In genomic region chr1:183552617-183553016, GRCm38 (mm10) we compare ENCODE assay signal across 22 mouse cellular contexts.
DNase-seq lines count a peak whose midpoint lies in the region; ATAC-seq and TF ChIP-seq lines count a peak whose summit lies in the region.
"Had no signal": no experiment of that assay in that cellular context is flagged by ENCODE, and none has a peak within 500 bp of the region (broad histone marks: within the 10 kb centered on the region; RNA-seq: fewer than 3 reads in every experiment).

No protein-coding gene starts in this region.

- WGBS in forebrain, postnatal 0 days = 95% methylated on average over 4 of the region's 4 CpGs
- WGBS in forebrain, embryonic 12.5 days = 92% methylated on average over 4 of the region's 4 CpGs
- 96% methylated on average over 4 of the region's 4 CpGs for WGBS in midbrain, postnatal 0 days
- WGBS in midbrain, embryonic 10.5 days = 91% methylated on average over 4 of the region's 4 CpGs

- no peak for DNase-seq in forebrain, postnatal 0 days
- no peak for DNase-seq in layer of hippocampus, adult 2 months (ENCODE audit: low spot score in 2 of 2)
- no peak for DNase-seq in layer of hippocampus, postnatal 36 days
- no peak for DNase-seq in midbrain, postnatal 0 days (ENCODE audit: low spot score)
- no peak for DNase-seq in midbrain, embryonic 10.5 days (ENCODE audit: low spot score)
- peak; percentile 15 for DNase-seq in brain, adult 2 months (ENCODE audit: low read depth, low spot score)
- no peak for DNase-seq in natural killer cell, adult 2 months (ENCODE audit: low spot score in 2 of 2)
- DNase-seq: adrenal gland, postnatal 14 days; cerebellum, adult 2 months; gastrocnemius, postnatal 36 days; right cerebral cortex, postnatal 14 days; thymus, postnatal 14 days had no signal

- H3K27me3 ChIP-seq in forebrain, postnatal 0 days (ENCODE audit: insufficient read depth, low read length) = no peaks in the 10 kb centered on the region
- no peaks in the 10 kb centered on the region for H3K27me3 ChIP-seq in forebrain, embryonic 12.5 days
- no peaks in the 10 kb centered on the region for H3K27me3 ChIP-seq in midbrain, postnatal 0 days (ENCODE audit: insufficient read depth, low read length)
- no peaks in the 10 kb centered on the region for H3K27me3 ChIP-seq in midbrain, embryonic 10.5 days (ENCODE audit: low read depth, poor library complexity, severe bottlenecking)
- H3K27me3 ChIP-seq: hindbrain, embryonic 13.5 days; kidney, embryonic 15.5 days; midbrain, embryonic 13.5 days; neural tube, embryonic 15.5 days; stomach, embryonic 15.5 days had no signal

- no peaks in the 10 kb centered on the region for H3K9me3 ChIP-seq in forebrain, postnatal 0 days (ENCODE audit: low read length)
- H3K9me3 ChIP-seq in forebrain, embryonic 12.5 days = no peaks in the 10 kb centered on the region
- no peaks in the 10 kb centered on the region for H3K9me3 ChIP-seq in midbrain, postnatal 0 days (ENCODE audit: low read length)
- H3K9me3 ChIP-seq in midbrain, embryonic 10.5 days (replicated peaks) = no peaks in the 10 kb centered on the region
- H3K9me3 ChIP-seq: embryonic facial prominence, embryonic 10.5 days; heart, embryonic 10.5 days; hindbrain, embryonic 13.5 days; kidney, embryonic 15.5 days; midbrain, embryonic 13.5 days; neural tube, embryonic 15.5 days; stomach, embryonic 15.5 days had no signal

- no peak overlapping the region for H3K27ac ChIP-seq in forebrain, postnatal 0 days (ENCODE audit: low read depth, low read length)
- H3K27ac ChIP-seq in forebrain, embryonic 12.5 days = no peak overlapping the region
- no peak overlapping the region for H3K27ac ChIP-seq in layer of hippocampus, adult 2 months
- no peak overlapping the region for H3K27ac ChIP-seq in midbrain, postnatal 0 days (ENCODE audit: low read depth, low read length)
- H3K27ac ChIP-seq in midbrain, embryonic 10.5 days (replicated peaks) = no peak overlapping the region
- H3K27ac ChIP-seq: embryonic facial prominence, embryonic 10.5 days; heart, embryonic 10.5 days; hindbrain, embryonic 13.5 days; kidney, embryonic 15.5 days; macrophage; midbrain, embryonic 13.5 days; neural tube, embryonic 15.5 days; stomach, embryonic 15.5 days had no signal

- peak; percentile 53 for TF ChIP-seq CTCF in forebrain, postnatal 0 days (IDR thresholded peaks at IDR 0.05; ENCODE audit: low read depth)
- TF ChIP-seq CTCF in layer of hippocampus, adult 2 months (conservative IDR thresholded peaks at IDR 0.05) = peak; percentile 56
- TF ChIP-seq CTCF in midbrain, postnatal 0 days (IDR thresholded peaks at IDR 0.05) = peak; percentile 57

- no peak overlapping the region for H3K9ac ChIP-seq in forebrain, postnatal 0 days
- no peak overlapping the region for H3K9ac ChIP-seq in forebrain, embryonic 12.5 days
- H3K9ac ChIP-seq in midbrain, postnatal 0 days (replicated peaks; ENCODE audit: low read length, poor library complexity, severe bottlenecking) = no peak overlapping the region
- H3K9ac ChIP-seq: hindbrain, embryonic 13.5 days; kidney, embryonic 15.5 days; midbrain, embryonic 13.5 days; neural tube, embryonic 15.5 days; stomach, embryonic 15.5 days had no signal

- no peak overlapping the region for H3K4me2 ChIP-seq in forebrain, postnatal 0 days (ENCODE audit: low read depth)
- no peak overlapping the region for H3K4me2 ChIP-seq in forebrain, embryonic 12.5 days
- H3K4me2 ChIP-seq in midbrain, postnatal 0 days (ENCODE audit: low read depth, low read length, poor library complexity, severe bottlenecking) = no peak overlapping the region
- H3K4me2 ChIP-seq: hindbrain, embryonic 13.5 days; kidney, embryonic 15.5 days; midbrain, embryonic 13.5 days; neural tube, embryonic 15.5 days; stomach, embryonic 15.5 days had no signal

- H3K4me1 ChIP-seq in forebrain, postnatal 0 days (ENCODE audit: insufficient read depth) = no peaks in the 10 kb centered on the region
- H3K4me1 ChIP-seq in forebrain, embryonic 12.5 days = peaks cover 4% of the 10 kb centered on the region; the same call in 1 of the 2 replicates
- H3K4me1 ChIP-seq in midbrain, postnatal 0 days (ENCODE audit: insufficient read depth, low read length) = no peaks in the 10 kb centered on the region
- H3K4me1 ChIP-seq in midbrain, embryonic 10.5 days = peaks cover 9% of the 10 kb centered on the region
- H3K4me1 ChIP-seq: heart, embryonic 10.5 days; hindbrain, embryonic 13.5 days; kidney, embryonic 15.5 days; neural tube, embryonic 15.5 days; stomach, embryonic 15.5 days had no signal

- ATAC-seq in forebrain, postnatal 0 days = no peak
- ATAC-seq in forebrain, embryonic 12.5 days (ENCODE audit: low FRiP score) = no peak
- ATAC-seq in midbrain, postnatal 0 days (ENCODE audit: low FRiP score) = no peak
- ATAC-seq: midbrain, embryonic 13.5 days had no signal

- H3K4me3 ChIP-seq in forebrain, postnatal 0 days (ENCODE audit: low read depth, low read length) = no peak overlapping the region
- H3K4me3 ChIP-seq in forebrain, embryonic 12.5 days (replicated peaks) = no peak overlapping the region
- H3K4me3 ChIP-seq in layer of hippocampus, adult 2 months = no peak overlapping the region
- H3K4me3 ChIP-seq in midbrain, postnatal 0 days (ENCODE audit: low read depth, low read length) = no peak overlapping the region
- H3K4me3 ChIP-seq in midbrain, embryonic 10.5 days = no peak overlapping the region
- H3K4me3 ChIP-seq: embryonic facial prominence, embryonic 10.5 days; heart, embryonic 10.5 days; hindbrain, embryonic 13.5 days; kidney, embryonic 15.5 days; midbrain, embryonic 13.5 days; myocyte; neural tube, embryonic 15.5 days; stomach, embryonic 15.5 days had no signal

- H3K36me3 ChIP-seq in forebrain, postnatal 0 days (ENCODE audit: insufficient read depth) = no peaks in the 10 kb centered on the region
- no peaks in the 10 kb centered on the region for H3K36me3 ChIP-seq in forebrain, embryonic 12.5 days (replicated peaks)
- H3K36me3 ChIP-seq in midbrain, postnatal 0 days (ENCODE audit: insufficient read depth, low read length) = no peaks in the 10 kb centered on the region
- no peaks in the 10 kb centered on the region for H3K36me3 ChIP-seq in midbrain, embryonic 10.5 days
- H3K36me3 ChIP-seq: embryonic facial prominence, embryonic 10.5 days; heart, embryonic 10.5 days; hindbrain, embryonic 13.5 days; kidney, embryonic 15.5 days; midbrain, embryonic 13.5 days; neural tube, embryonic 15.5 days; stomach, embryonic 15.5 days had no signal
